Mouse (Mus musculus) forebrain, embryonic 14.5 days (tissue): ENCODE data around the gene Pvrig. TPM values are rescaled to one million over a fixed set of nuclear protein-coding genes. Genes with fewer than 3 reads are reported as not detected.
"Not testable (repeated sequence)": the region's sequence is repeated elsewhere in the genome, so short reads cannot be mapped to it uniquely, and the experiment has no call there.

Experiments
- ATAC-seq: fragments of 200-750 bp; cut with Nextera tagmentation; 2 replicates; pipeline ENCODE4 v1.8.0; 2017; ENCODE audit warnings: mild to moderate bottlenecking, moderate library complexity
- DNase-seq: peaks from one replicate; pipeline ENCODE4 v3.0.0-alpha.2; 2015; ENCODE audit warnings: low spot score
- H3K27ac ChIP-seq: fragments of 300-500 bp; sonication (generic); 2 replicates; pipeline ENCODE4 v1.5.1; 2014; ENCODE audit warnings: low read depth, mild to moderate bottlenecking, control low read depth, low read length, moderate library complexity
- H3K27me3 ChIP-seq: fragments of 300-500 bp; sonication (generic); replicated peaks from 2 replicates; pipeline ENCODE4 v1.6.1; 2014; ENCODE audit warnings: low read length, control low read depth, mixed read lengths; ENCODE audit not compliant: control insufficient read depth, insufficient read depth
- H3K36me3 ChIP-seq: fragments of 300-500 bp; sonication (generic); 2 replicates; pipeline ENCODE4 v1.6.1; 2014; ENCODE audit warnings: low read length, control low read depth; ENCODE audit not compliant: control insufficient read depth, insufficient read depth
- H3K4me1 ChIP-seq: fragments of 300-500 bp; sonication (generic); 2 replicates; pipeline ENCODE4 v1.6.1; 2014; ENCODE audit warnings: antibody characterized with exemption, low read length, control low read depth; ENCODE audit not compliant: control insufficient read depth, insufficient read depth
- H3K4me2 ChIP-seq: fragments of 300-500 bp; sonication (generic); 2 replicates; pipeline ENCODE4 v1.6.1; 2014; ENCODE audit warnings: mild to moderate bottlenecking, control low read depth, low read length
- H3K4me3 ChIP-seq: fragments of 300-500 bp; sonication (generic); 2 replicates; pipeline ENCODE4 v1.5.1; 2014; ENCODE audit warnings: low read depth, low read length, control low read depth
- H3K9ac ChIP-seq: fragments of 300-500 bp; sonication (generic); 2 replicates; pipeline ENCODE4 v1.6.1; 2014; ENCODE audit warnings: mild to moderate bottlenecking, low read length, control low read depth, moderate library complexity
- H3K9me3 ChIP-seq: fragments of 300-500 bp; sonication (generic); replicated peaks from 2 replicates; pipeline ENCODE4 v1.6.1; 2016; ENCODE audit warnings: low read length, control low read depth, mixed read lengths; ENCODE audit not compliant: control insufficient read depth
- WGBS: fragments of 180-500 bp; shearing (Covaris S2); extraction: QIAGEN DNeasy Blood & Tissue Kit; methylation state at CpG from one replicate; pipeline ENCODE4 v1.1.7; 2014; 5-methylcytosine and 5-hydroxymethylcytosine counted together
- polyA plus RNA-seq: library from polyadenylated mRNA; unstranded; fragments of >200 nt; fragmentation: Nextera tagmentation; extraction: Ambion mirVana; gene quantifications from 2 replicates; pipeline ENCODE4 v1.2.1, GENCODE M21; 2014

Pvrig gene
- not detected in 2 replicates for polyA plus RNA-seq

DNA sequence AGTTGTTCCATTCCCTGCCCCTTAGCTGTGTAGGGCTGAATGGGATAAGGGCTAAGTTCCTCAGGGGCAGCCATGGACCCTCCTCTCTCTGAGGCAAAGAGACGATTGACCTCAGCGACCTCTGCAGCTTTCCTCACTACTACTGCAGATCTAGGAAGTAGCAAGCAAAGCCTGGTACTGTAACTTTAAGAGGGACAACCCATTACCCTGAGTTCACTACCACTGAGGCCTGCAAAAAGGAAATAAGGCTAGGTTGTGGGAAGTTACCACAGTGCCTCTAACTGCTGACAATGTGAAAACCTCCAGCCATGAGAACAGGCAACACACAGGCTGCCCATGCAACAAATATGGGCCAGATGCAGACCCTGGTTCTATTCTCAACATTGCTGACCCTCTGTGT, at the start of gene Pvrig:
Gene Pvrig, plus strand, starts transcription at position 301 of the 400 bp plus-strand sequence.
- H3K4me1 ChIP-seq, result no peaks in the 10 kb centered on the region
- no peaks in the 10 kb centered on the region for H3K27me3 ChIP-seq
- no peak for ATAC-seq
- no peak within 1 kb of the TSS for H3K4me2 ChIP-seq
- H3K27ac ChIP-seq, result no peak within 1 kb of the TSS
- no peaks in the 10 kb centered on the region for H3K9me3 ChIP-seq
- H3K36me3 ChIP-seq, result no peaks in the 10 kb centered on the region
- WGBS, result 88% methylated on average over 2 of the region's 2 CpGs
- H3K4me3 ChIP-seq, result no peak within 1 kb of the TSS
- DNase-seq, result no peak
- no peak within 1 kb of the TSS for H3K9ac ChIP-seq

DNA sequence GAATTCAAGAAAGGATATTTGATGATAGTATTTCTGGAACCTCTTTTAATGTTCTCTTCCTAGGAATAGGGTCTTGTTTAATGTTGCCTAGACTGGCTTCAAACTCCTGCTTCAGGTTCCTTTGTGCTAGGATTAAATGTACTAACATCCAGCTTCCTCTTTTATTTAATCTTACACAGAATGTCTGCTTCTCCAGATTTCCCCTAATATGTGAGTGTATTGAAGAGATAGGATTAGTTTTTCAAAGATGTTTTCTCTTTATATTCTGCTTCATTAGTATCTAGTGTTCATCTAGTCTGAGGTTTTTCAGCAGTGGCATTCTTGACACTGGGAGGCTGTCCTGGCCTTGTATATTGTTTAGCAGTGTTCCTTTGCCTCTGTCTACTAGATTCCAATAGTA, 47.6 kb upstream of the Pvrig start:
- Histone ChIP-seq H3K36me3 (no peaks in the 10 kb centered on the region), H3K9ac (no peak overlapping the region), H3K9me3 (no peaks in the 10 kb centered on the region), H3K27ac (no peak overlapping the region), H3K4me1 (no peaks in the 10 kb centered on the region), H3K4me2 (no peak overlapping the region), H3K4me3 (no peak overlapping the region), H3K27me3 (no peaks in the 10 kb centered on the region)
- DNase-seq (no peak), ATAC-seq (no peak)

DNA sequence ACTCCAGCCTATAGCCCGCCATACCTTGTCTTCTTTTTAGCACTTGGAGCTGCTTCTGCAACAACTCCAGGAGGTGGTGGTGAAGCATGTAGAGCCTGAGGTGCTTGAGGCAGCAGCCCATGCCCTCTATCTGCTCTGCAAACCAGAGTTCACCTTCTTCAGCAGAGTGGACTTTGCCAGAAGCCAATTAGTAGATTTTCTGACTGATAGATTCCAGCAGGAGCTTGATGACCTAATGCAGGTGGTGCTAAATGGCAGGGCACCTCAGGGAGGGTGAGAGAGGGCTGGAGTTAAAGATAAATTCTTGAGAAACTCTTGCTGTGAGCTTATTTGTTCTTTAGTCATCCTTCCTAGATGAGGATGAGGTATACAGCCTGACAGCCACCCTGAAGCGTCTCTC, 42.1 kb upstream of the Pvrig start:
- no peak for ATAC-seq
- Histone ChIP-seq H3K9me3 (no peaks in the 10 kb centered on the region), H3K36me3 (no peaks in the 10 kb centered on the region), H3K9ac (no peak overlapping the region), H3K4me2 (no peak overlapping the region), H3K27ac (no peak overlapping the region), H3K27me3 (no peaks in the 10 kb centered on the region), H3K4me3 (no peak overlapping the region), H3K4me1 (no peaks in the 10 kb centered on the region)
- DNase-seq, result no peak
- WGBS, result 91% methylated on average over 2 of the region's 2 CpGs

DNA sequence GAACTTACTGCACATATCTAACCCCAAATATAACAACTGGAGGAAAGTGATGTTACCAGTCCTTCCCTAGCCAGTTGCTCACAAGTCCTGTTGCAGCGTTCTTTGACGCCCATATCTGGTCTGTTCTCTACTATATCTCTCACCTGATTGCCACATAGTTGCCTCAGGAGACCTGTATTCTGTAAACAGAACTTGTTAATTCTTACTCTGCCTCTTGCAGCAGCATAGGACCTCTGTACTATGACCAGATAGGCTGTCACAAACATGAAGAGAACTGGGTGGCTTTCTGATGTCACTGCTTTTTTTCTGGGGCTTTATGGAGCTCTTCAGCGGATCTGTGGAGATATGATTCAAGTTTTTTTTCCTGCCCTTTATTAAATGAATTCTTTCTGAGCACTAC, 29.0 kb upstream of the Pvrig start:
- WGBS, result 87% methylated on average over 3 of the region's 3 CpGs
- Histone ChIP-seq H3K36me3 (no peaks in the 10 kb centered on the region), H3K4me2 (no peak overlapping the region), H3K27ac (no peak overlapping the region), H3K27me3 (no peaks in the 10 kb centered on the region), H3K4me3 (no peak overlapping the region), H3K9ac (no peak overlapping the region), H3K9me3 (no peaks in the 10 kb centered on the region), H3K4me1 (no peaks in the 10 kb centered on the region)
- no peak for DNase-seq
- ATAC-seq, result no peak

DNA sequence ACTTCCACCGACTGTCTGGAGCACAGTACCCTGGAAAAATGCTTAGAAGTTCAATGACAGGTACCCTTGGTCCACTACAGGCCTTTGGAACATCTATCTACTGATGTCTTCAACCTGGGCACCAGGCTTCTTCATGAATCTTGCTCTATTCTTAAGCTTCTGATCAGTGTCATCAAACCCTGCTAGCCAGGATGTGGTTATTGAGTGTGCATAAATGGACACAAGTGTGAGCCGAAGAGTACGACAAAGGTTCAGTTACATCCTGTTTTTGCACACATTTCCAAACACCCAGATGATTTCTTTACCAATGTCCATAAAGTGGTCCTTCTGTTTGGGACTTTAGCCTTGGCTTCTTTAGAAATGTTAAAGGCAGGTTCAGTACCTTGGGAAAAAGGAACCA, 1.5 kb downstream of the Pvrig start:
- Histone ChIP-seq H3K27ac (no peak overlapping the region), H3K4me1 (no peaks in the 10 kb centered on the region), H3K36me3 (no peaks in the 10 kb centered on the region), H3K9ac (no peak overlapping the region), H3K9me3 (no peaks in the 10 kb centered on the region), H3K4me2 (no peak overlapping the region), H3K4me3 (no peak overlapping the region), H3K27me3 (no peaks in the 10 kb centered on the region)
- DNase-seq (no peak), ATAC-seq (no peak)
- 92% methylated on average over 3 of the region's 3 CpGs for WGBS

DNA sequence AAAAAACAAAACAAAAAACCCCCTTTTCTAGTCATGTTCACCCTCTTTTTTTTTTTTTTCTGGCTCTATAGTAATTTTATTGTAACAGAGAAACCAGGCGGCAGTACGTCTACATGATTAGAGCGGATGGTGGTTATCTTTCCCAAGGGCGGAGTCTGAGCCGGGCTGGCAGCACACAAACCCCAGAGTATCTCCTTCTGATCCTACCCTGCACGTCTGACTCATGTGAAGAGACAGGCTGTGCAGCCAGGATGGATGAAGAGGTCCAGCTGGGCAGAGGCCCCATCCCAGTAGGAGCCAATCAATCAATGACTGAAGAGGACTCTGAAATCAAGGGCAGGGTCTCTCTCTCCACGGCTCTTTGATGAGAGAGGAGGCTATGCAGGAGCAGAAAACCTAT, 21.4 kb downstream of the Pvrig start:
- not testable (repeated sequence) for H3K4me1 ChIP-seq, H3K4me2 ChIP-seq, H3K36me3 ChIP-seq, H3K4me3 ChIP-seq, DNase-seq, H3K27me3 ChIP-seq, H3K9ac ChIP-seq, H3K9me3 ChIP-seq, ATAC-seq, H3K27ac ChIP-seq
- 92% methylated on average over 6 of the region's 7 CpGs for WGBS

DNA sequence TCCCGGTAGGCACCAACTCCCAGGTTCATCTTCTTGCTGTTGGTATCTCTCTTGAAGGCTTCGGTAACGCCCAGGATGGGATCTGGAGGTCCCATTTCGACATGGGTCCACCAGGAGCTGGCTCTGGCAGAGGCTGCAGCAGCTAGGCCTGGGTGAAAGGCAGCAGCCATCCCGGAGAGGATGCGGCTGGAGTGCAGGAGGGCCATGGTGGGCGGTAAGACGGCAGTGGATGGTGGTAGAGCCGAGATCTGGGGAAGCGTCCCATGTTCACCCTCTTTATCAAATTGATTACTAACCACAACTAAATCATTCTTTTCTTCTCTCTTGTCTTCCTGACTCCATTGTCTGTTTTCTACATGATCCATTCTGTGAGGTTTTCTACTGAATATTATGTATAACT, 23.6 kb downstream of the Pvrig start:
- H3K9ac ChIP-seq, ATAC-seq, H3K4me3 ChIP-seq, H3K9me3 ChIP-seq, DNase-seq, H3K27me3 ChIP-seq, H3K36me3 ChIP-seq, H3K4me2 ChIP-seq, H3K27ac ChIP-seq, H3K4me1 ChIP-seq: not testable (repeated sequence)
- 94% methylated on average over 10 of the region's 10 CpGs for WGBS

Other genes with a start within 250 kb of the Pvrig start
- gene Zscan21, start 225.1 kb upstream of the Pvrig start, polyA plus RNA-seq, result 137 and 147 TPM in 2 replicates
- gene Zfp113, start 186.2 kb upstream of the Pvrig start, polyA plus RNA-seq, result 21.8 and 24.3 TPM in 2 replicates
- gene Cops6, start 180.9 kb upstream of the Pvrig start, polyA plus RNA-seq, result 249 and 270 TPM in 2 replicates
- 16.4 and 17.0 TPM in 2 replicates for gene Ap4m1, start 170.0 kb upstream of the Pvrig start, polyA plus RNA-seq
- gene Mcm7, start 169.5 kb upstream of the Pvrig start, polyA plus RNA-seq, result 176 and 181 TPM in 2 replicates
- gene Taf6, start 154.5 kb upstream of the Pvrig start, polyA plus RNA-seq, result 95.4 and 96.5 TPM in 2 replicates
- gene Cnpy4, start 154.5 kb upstream of the Pvrig start, polyA plus RNA-seq, result 36.4 and 37.1 TPM in 2 replicates
- gene Mblac1, start 147.6 kb upstream of the Pvrig start, polyA plus RNA-seq, result 11.9 and 13.1 TPM in 2 replicates
- not detected in 2 replicates for gene Nxpe5, start 116.1 kb upstream of the Pvrig start, polyA plus RNA-seq
- gene Lamtor4, start 86.5 kb upstream of the Pvrig start, polyA plus RNA-seq, result 73.7 and 88.2 TPM in 2 replicates
- gene BC037034, start 77.9 kb upstream of the Pvrig start, polyA plus RNA-seq, result 8.9 and 9.8 TPM in 2 replicates
- 1.3 and 1.8 TPM in 2 replicates for gene Gal3st4, start 69.1 kb upstream of the Pvrig start, polyA plus RNA-seq
- gene Gm43720, start 62.0 kb upstream of the Pvrig start, polyA plus RNA-seq, result 0.09 TPM in 1 of 2 replicates, not detected in the other
- gene Gpc2, start 62.0 kb upstream of the Pvrig start, polyA plus RNA-seq, result 34.9 and 37.8 TPM in 2 replicates
- 2.3 and 4.0 TPM in 2 replicates for gene Stag3, start 61.7 kb upstream of the Pvrig start, polyA plus RNA-seq
- gene Zfp157, start 99.5 kb downstream of the Pvrig start, polyA plus RNA-seq, result 70.1 and 78.7 TPM in 2 replicates
- not detected in 2 replicates for gene 1700123K08Rik, start 222.8 kb downstream of the Pvrig start, polyA plus RNA-seq